Comparison of ENCODE assay signal across 10 mouse cellular contexts in genomic region chr16:56027854-56028629, GRCm38 (mm10). TPM values are rescaled to one million over a fixed set of nuclear protein-coding genes. Genes with fewer than 3 reads are reported as not detected.
DNase-seq lines count a peak whose midpoint lies in the region; ATAC-seq and TF ChIP-seq lines count a peak whose summit lies in the region.
"Had no signal": no experiment of that assay in that cellular context is flagged by ENCODE, and none has a peak within 500 bp of the region (broad histone marks: within the 10 kb centered on the region; RNA-seq: fewer than 3 reads in every experiment).

No protein-coding gene starts in this region.

- TF ChIP-seq CTCF in C2C12 (IDR thresholded peaks at IDR 0.05; ENCODE audit: control insufficient read depth, insufficient read depth, insufficient read length) = no peak

- peak overlapping the region; percentile 2 for H3ac ChIP-seq in C2C12 (ENCODE audit: control insufficient read depth, insufficient read length, low read depth)

- peak overlapping the region; percentile 80 for H3K4me3 ChIP-seq in erythroblast, embryonic 14.5 days (replicated peaks)
- peak overlapping the region; percentile 87 for H3K4me3 ChIP-seq in C2C12 (ENCODE audit: insufficient read depth, poor library complexity, severe bottlenecking)
- H3K4me3 ChIP-seq in forebrain, embryonic 16.5 days (replicated peaks; ENCODE audit: low read length) = peak overlapping the region; percentile 95
- peak overlapping the region; percentile 82 for H3K4me3 ChIP-seq in liver, embryonic 13.5 days (replicated peaks)

- peaks cover 30% of the 10 kb centered on the region for H3K4me1 ChIP-seq in erythroblast, embryonic 14.5 days (ENCODE audit: control insufficient read depth)
- peaks cover 21% of the 10 kb centered on the region for H3K4me1 ChIP-seq in forebrain, embryonic 16.5 days (replicated peaks; ENCODE audit: control insufficient read depth, insufficient read depth, low read length)
- peaks cover 48% of the 10 kb centered on the region for H3K4me1 ChIP-seq in liver, embryonic 13.5 days (replicated peaks)

- no peak for DNase-seq in liver, embryonic 13.5 days
- DNase-seq in spleen, postnatal 36 days (ENCODE audit: low spot score in 2 of 2) = no peak
- no peak for DNase-seq in cerebellum, postnatal 25 days
- DNase-seq: kidney, postnatal 10 days; right cerebral cortex, adult 18-20 months had no signal

- H3K79me2 ChIP-seq in C2C12 (ENCODE audit: control insufficient read depth, insufficient read depth) = peaks cover 79% of the 10 kb centered on the region

- peak overlapping the region; percentile 99 for H3K9ac ChIP-seq in forebrain, embryonic 16.5 days (replicated peaks; ENCODE audit: low read depth, low read length)
- H3K9ac ChIP-seq in liver, embryonic 13.5 days = peak overlapping the region; percentile 94

- H3K27ac ChIP-seq in forebrain, embryonic 16.5 days (ENCODE audit: low read length) = no peak overlapping the region
- peak overlapping the region; percentile 92 for H3K27ac ChIP-seq in liver, embryonic 13.5 days

- no peaks in the 10 kb centered on the region for H3K9me3 ChIP-seq in erythroblast, embryonic 14.5 days (ENCODE audit: control insufficient read depth, low read length)
- no peaks in the 10 kb centered on the region for H3K9me3 ChIP-seq in forebrain, embryonic 16.5 days (ENCODE audit: control insufficient read depth, low read length)
- no peaks in the 10 kb centered on the region for H3K9me3 ChIP-seq in liver, embryonic 13.5 days (replicated peaks)

- peak overlapping the region; percentile 48 for H3K4me2 ChIP-seq in forebrain, embryonic 16.5 days (ENCODE audit: low read length)
- peak overlapping the region; percentile 84 for H3K4me2 ChIP-seq in liver, embryonic 13.5 days

- 34% methylated on average over 12 of the region's 12 CpGs for WGBS in forebrain, embryonic 16.5 days
- 29% methylated on average over 12 of the region's 12 CpGs for WGBS in liver, embryonic 13.5 days (ENCODE audit: insufficient replicate concordance)

- no peaks in the 10 kb centered on the region for H3K27me3 ChIP-seq in erythroblast, embryonic 14.5 days (ENCODE audit: control insufficient read depth)
- no peaks in the 10 kb centered on the region for H3K27me3 ChIP-seq in C2C12 (ENCODE audit: control insufficient read depth, insufficient read depth, insufficient read length)
- H3K27me3 ChIP-seq in forebrain, embryonic 16.5 days (replicated peaks; ENCODE audit: control insufficient read depth, insufficient read depth, low read length) = no peaks in the 10 kb centered on the region
- no peaks in the 10 kb centered on the region for H3K27me3 ChIP-seq in liver, embryonic 13.5 days

- peaks cover 72% of the 10 kb centered on the region for H3K79me3 ChIP-seq in C2C12 (ENCODE audit: low read depth)

- ATAC-seq in erythroblast, adult 5-6 weeks (replicated peaks; ENCODE audit: low FRiP score, poor library complexity, severe bottlenecking) = no peak
- no peak for ATAC-seq in forebrain, embryonic 16.5 days
- ATAC-seq in liver, embryonic 13.5 days (ENCODE audit: low read depth) = no peak
- no peak for ATAC-seq in CD4-positive, CD25-positive, alpha-beta regulatory T cell, adult 4 months

- H3K36me3 ChIP-seq in erythroblast, embryonic 14.5 days (ENCODE audit: control insufficient read depth) = peaks cover 58% of the 10 kb centered on the region
- peaks cover 49% of the 10 kb centered on the region for H3K36me3 ChIP-seq in C2C12 (ENCODE audit: control insufficient read depth, insufficient read depth)
- H3K36me3 ChIP-seq in forebrain, embryonic 16.5 days (ENCODE audit: control insufficient read depth, insufficient read depth) = 0 out of 2 replicates have a peak, but pooled peaks cover 4% of the 10 kb centered on the region
- H3K36me3 ChIP-seq in liver, embryonic 13.5 days = peaks cover 35% of the 10 kb centered on the region

TF ChIP-seq in C2C12, 6 proteins besides CTCF, POLR2A, EP300 and RAD21:
- TF ChIP-seq MYOG (IDR thresholded peaks at IDR 0.05; ENCODE audit: control insufficient read depth, extremely low read depth, insufficient read length) (no peak), USF1 (IDR thresholded peaks at IDR 0.05; ENCODE audit: low read depth) (no peak), CEBPB (IDR thresholded peaks at IDR 0.05; ENCODE audit: low read depth) (no peak), MYOD1 (IDR thresholded peaks at IDR 0.05; ENCODE audit: control insufficient read depth, insufficient read length, low read depth) (no peak), FOSL1 (IDR thresholded peaks at IDR 0.05; ENCODE audit: insufficient read depth, low read length, poor library complexity, severe bottlenecking) (no peak)

RNA-seq across cellular contexts. Expression of gene Pcnp, which starts 1.5 kb away (rescaled TPM):
- 4.4 and 6.3 TPM in 2 replicates for polyA plus RNA-seq in erythroblast, embryonic 14.5 days (2012)
- 14.0 and 55.6 TPM in 2 replicates for total RNA-seq in erythroblast, adult 5-6 weeks (2015; ENCODE audit: low replicate concordance)
- total RNA-seq in erythroblast, adult 5-6 weeks (2017; ENCODE audit: low replicate concordance) = 42.2 and 47.1 TPM in 2 replicates
- polyA plus RNA-seq in C2C12 (2012; fragmentation: generic; extraction: Trizol) = 41.2 TPM
- 230 and 262 TPM in 2 replicates for polyA plus RNA-seq in forebrain, embryonic 16.5 days (2015; fragmentation: Nextera tagmentation; extraction: Ambion mirVana)
- 126 and 153 TPM in 2 replicates for polyA plus RNA-seq in liver, embryonic 13.5 days (2015; fragmentation: Nextera tagmentation; extraction: Ambion mirVana)
- polyA plus RNA-seq in CD4-positive, CD25-positive, alpha-beta regulatory T cell, adult 4 months (2017; shearing (Covaris generic)) = 100 to 1,000 TPM; 279 to 285 TPM

RNA-seq across cellular contexts. Expression of gene Trmt10c, which starts 9.6 kb away (rescaled TPM):
- polyA plus RNA-seq in erythroblast, embryonic 14.5 days (2012) = 0.19 and 0.21 TPM in 2 replicates
- 1.7 and 6.5 TPM in 2 replicates for total RNA-seq in erythroblast, adult 5-6 weeks (2015; ENCODE audit: low replicate concordance)
- 3.9 and 4.7 TPM in 2 replicates for total RNA-seq in erythroblast, adult 5-6 weeks (2017; ENCODE audit: low replicate concordance)
- polyA plus RNA-seq in C2C12 (2012; fragmentation: generic; extraction: Trizol) = 5.9 TPM
- polyA plus RNA-seq in forebrain, embryonic 16.5 days (2015; fragmentation: Nextera tagmentation; extraction: Ambion mirVana) = 27.1 and 27.4 TPM in 2 replicates
- 20.0 and 24.3 TPM in 2 replicates for polyA plus RNA-seq in liver, embryonic 13.5 days (2015; fragmentation: Nextera tagmentation; extraction: Ambion mirVana)
- 10 to 100 TPM; 34.7 to 40.1 TPM for polyA plus RNA-seq in CD4-positive, CD25-positive, alpha-beta regulatory T cell, adult 4 months (2017; shearing (Covaris generic))

RNA-seq across cellular contexts. Expression of gene Senp7, which starts 20.1 kb away (rescaled TPM):
- 1.0 and 2.8 TPM in 2 replicates for polyA plus RNA-seq in erythroblast, embryonic 14.5 days (2012)
- 93.6 and 141 TPM in 2 replicates for total RNA-seq in erythroblast, adult 5-6 weeks (2015; ENCODE audit: low replicate concordance)
- 90.5 and 92.9 TPM in 2 replicates for total RNA-seq in erythroblast, adult 5-6 weeks (2017; ENCODE audit: low replicate concordance)
- 3.4 TPM for polyA plus RNA-seq in C2C12 (2012; fragmentation: generic; extraction: Trizol)
- polyA plus RNA-seq in forebrain, embryonic 16.5 days (2015; fragmentation: Nextera tagmentation; extraction: Ambion mirVana) = 59.9 and 60.2 TPM in 2 replicates
- 18.2 and 20.9 TPM in 2 replicates for polyA plus RNA-seq in liver, embryonic 13.5 days (2015; fragmentation: Nextera tagmentation; extraction: Ambion mirVana)
- 10 to 100 TPM; 58.4 to 84.5 TPM for polyA plus RNA-seq in CD4-positive, CD25-positive, alpha-beta regulatory T cell, adult 4 months (2017; shearing (Covaris generic))

RNA-seq across cellular contexts. Expression of gene Zbtb11, which starts 54.4 kb away (rescaled TPM):
- polyA plus RNA-seq in erythroblast, embryonic 14.5 days (2012) = 0.14 and 0.22 TPM in 2 replicates
- 21.1 and 24.5 TPM in 2 replicates for total RNA-seq in erythroblast, adult 5-6 weeks (2015; ENCODE audit: low replicate concordance)
- 33.2 and 35.2 TPM in 2 replicates for total RNA-seq in erythroblast, adult 5-6 weeks (2017; ENCODE audit: low replicate concordance)
- polyA plus RNA-seq in C2C12 (2012; fragmentation: generic; extraction: Trizol) = 3.6 TPM
- polyA plus RNA-seq in forebrain, embryonic 16.5 days (2015; fragmentation: Nextera tagmentation; extraction: Ambion mirVana) = 22.4 and 25.1 TPM in 2 replicates
- 10.9 and 13.1 TPM in 2 replicates for polyA plus RNA-seq in liver, embryonic 13.5 days (2015; fragmentation: Nextera tagmentation; extraction: Ambion mirVana)
- 10 to 100 TPM; 30.3 to 37.4 TPM for polyA plus RNA-seq in CD4-positive, CD25-positive, alpha-beta regulatory T cell, adult 4 months (2017; shearing (Covaris generic))
